Mouse (Mus musculus) kidney, adult 2 months (tissue): ENCODE data around the gene Atg7. TPM values are rescaled to one million over a fixed set of nuclear protein-coding genes. Genes with fewer than 3 reads are reported as not detected.
"Not testable (repeated sequence)": the region's sequence is repeated elsewhere in the genome, so short reads cannot be mapped to it uniquely, and the experiment has no call there.

Source experiments
- DNase-seq: peaks from one replicate; pipeline ENCODE4 v3.0.0; 2021
- H3K27ac ChIP-seq: fragments of 200-500 bp; 2 replicates; pipeline ENCODE4 v1.5.1; 2012; ENCODE audit warnings: low read depth, low read length, control low read depth, inconsistent platforms; ENCODE audit not compliant: insufficient read depth
- H3K27me3 ChIP-seq: fragments of 200-500 bp; replicated peaks from 2 replicates; pipeline ENCODE4 v1.6.1; 2012; ENCODE audit warnings: mild to moderate bottlenecking, moderate library complexity, low read length, inconsistent platforms; ENCODE audit not compliant: control insufficient read depth, insufficient read depth
- H3K36me3 ChIP-seq: fragments of 200-500 bp; 2 replicates; pipeline ENCODE4 v1.6.1; 2012; ENCODE audit warnings: mild to moderate bottlenecking, moderate library complexity, low read length, inconsistent platforms; ENCODE audit not compliant: control insufficient read depth, insufficient read depth
- H3K4me1 ChIP-seq: fragments of 200-500 bp; 2 replicates; pipeline ENCODE4 v1.6.1; 2011; ENCODE audit warnings: low read length; ENCODE audit not compliant: control insufficient read depth, insufficient read depth
- H3K4me3 ChIP-seq: fragments of 200-500 bp; 2 replicates; pipeline ENCODE4 v1.5.1; 2011; ENCODE audit warnings: mild to moderate bottlenecking, low read depth, low read length, control low read depth; ENCODE audit not compliant: insufficient read depth
- CTCF ChIP-seq: fragments of 200-500 bp; conservative IDR thresholded peaks from 2 replicates; pipeline ENCODE4 v1.5.1; 2011; ENCODE audit warnings: low read depth, mild to moderate bottlenecking, control low read depth, low read length, moderate library complexity, mixed read lengths; ENCODE audit not compliant: insufficient read depth, insufficient read length
- POLR2A ChIP-seq: fragments of 200-500 bp; IDR thresholded peaks from one replicate; pipeline ENCODE4 v1.6.1; 2011; ENCODE audit warnings: low read depth, low read length, control low read depth
- WGBS: fragments of 180-500 bp; shearing (Covaris S2); methylation state at CpG from one replicate; pipeline ENCODE4 v1.1.7; 2018; 5-methylcytosine and 5-hydroxymethylcytosine counted together
- polyA plus RNA-seq: library from polyadenylated mRNA; depleted of rRNA; stranded (reverse); fragments of >200 nt; gene quantifications from 2 replicates; pipeline ENCODE4 v1.2.3, GENCODE M21; 2012; rRNA removed

The Atg7 gene
- polyA plus RNA-seq: 20.1 and 20.6 TPM in 2 replicates

DNA sequence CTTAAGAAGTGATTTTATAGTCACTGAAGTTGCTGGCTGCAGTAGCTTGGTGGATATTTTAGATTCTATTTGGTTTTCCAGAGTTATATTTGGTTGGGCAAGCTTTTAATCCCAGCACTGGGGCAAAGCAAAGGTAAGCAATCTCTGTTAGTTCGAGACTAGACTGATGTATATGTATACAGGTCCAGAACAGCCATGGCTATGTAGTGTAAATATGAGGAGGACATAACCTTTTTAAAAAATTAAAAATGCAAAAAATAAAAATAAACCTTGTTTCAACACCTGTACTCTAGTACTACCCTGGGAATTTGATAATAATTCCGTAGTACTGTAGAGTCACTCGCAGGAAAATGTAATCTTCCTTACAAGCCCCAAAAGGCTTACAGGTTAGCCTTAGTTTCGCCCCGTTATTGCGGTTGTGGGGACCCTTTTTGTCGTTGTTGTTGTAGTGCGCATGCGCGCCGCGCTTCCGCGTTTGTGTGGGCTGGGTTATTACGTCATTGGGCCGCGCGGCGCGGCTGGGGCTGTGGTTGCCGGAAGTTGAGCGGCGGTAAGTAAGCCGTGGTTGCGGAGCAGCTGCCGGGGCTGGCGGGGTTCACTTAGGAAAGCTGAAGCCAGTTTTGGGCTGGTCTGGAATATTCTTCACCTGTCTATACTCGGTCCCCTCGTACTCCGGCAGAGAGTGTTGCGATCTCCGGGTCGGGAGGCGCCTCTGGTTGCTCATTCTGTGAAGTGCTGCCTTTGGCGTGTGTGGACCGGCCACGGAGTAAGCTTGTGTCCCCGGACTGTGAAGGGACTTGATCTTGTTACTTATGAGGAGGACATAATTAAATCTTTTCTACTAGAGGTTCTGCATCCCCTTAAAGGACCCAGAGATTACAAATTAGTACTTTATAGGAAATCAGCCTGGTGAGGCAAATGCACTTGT is at the start of gene Atg7:
Gene Atg7, plus strand, starts transcription at position 497 of the 928 bp plus-strand sequence.
- 0 out of 2 replicates have a peak within 1 kb of the TSS, but pooled peaks have one; percentile 25 for H3K27ac ChIP-seq
- under 1% methylated on average over 38 of the region's 38 CpGs for whole genome bisulfite sequencing
- TF ChIP-seq POLR2A (peak; percentile 31), CTCF (no peak)
- peak within 1 kb of the TSS; percentile 82 for H3K4me3 ChIP-seq
- no peaks in the 10 kb centered on the region; the same call in 1 of the 2 replicates for H3K4me1 ChIP-seq
- no peaks in the 10 kb centered on the region for H3K36me3 ChIP-seq
- peak; percentile 96 for DNase-seq
- H3K27me3 ChIP-seq: no peaks in the 10 kb centered on the region

- 7% methylated on average over 7 of the region's 17 CpGs for WGBS
- H3K27me3 ChIP-seq, H3K4me1 ChIP-seq, H3K4me3 ChIP-seq, H3K36me3 ChIP-seq, H3K27ac ChIP-seq: not testable (repeated sequence)
- peak; percentile 39 for DNase-seq
Observed at GRCm38 (mm10) chr6:114614076-114614475, 28.8 kb upstream of the Atg7 start.

- WGBS: no CpG with 5 or more reads among the region's 14 CpGs
Observed at GRCm38 (mm10) chr6:114633886-114634285, 9.0 kb upstream of the Atg7 start.

DNA sequence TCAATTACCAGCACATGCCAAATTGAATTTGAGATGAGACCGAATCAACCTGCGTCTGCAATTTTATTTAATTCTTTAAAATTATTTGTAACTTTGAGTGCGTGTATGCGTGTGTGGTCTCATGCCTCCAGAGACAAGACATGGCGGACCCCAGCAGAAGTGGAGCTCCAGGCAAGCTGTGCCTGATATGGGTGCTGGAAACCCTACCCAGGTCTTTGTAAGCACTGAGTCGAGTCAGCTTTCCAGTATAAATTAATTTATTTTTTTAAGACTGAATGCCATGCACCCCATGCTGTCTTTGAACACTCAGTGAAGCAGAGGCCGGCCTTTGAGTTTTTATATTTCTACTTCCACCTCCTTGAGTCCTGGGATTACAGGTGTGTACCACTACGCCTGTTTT is 819 bp downstream of the Atg7 start:
- WGBS: 44% methylated on average over 8 of the region's 8 CpGs
- no peak overlapping the region for H3K27ac ChIP-seq

More at GRCm38 (mm10) chr6:114633886-114634285, 9.0 kb upstream of the Atg7 start:
- not testable (repeated sequence) for H3K4me1 ChIP-seq, H3K36me3 ChIP-seq, H3K27me3 ChIP-seq, DNase-seq, H3K4me3 ChIP-seq, H3K27ac ChIP-seq

GRCm38 (mm10) chr6:114644531-114644930 is 1.6 kb downstream of the Atg7 start:
- H3K27me3 ChIP-seq: no peaks in the 10 kb centered on the region
- H3K4me1 ChIP-seq: no peaks in the 10 kb centered on the region; the same call in 1 of the 2 replicates
- no peak for DNase-seq
- H3K27ac ChIP-seq: no peak overlapping the region
- 68% methylated on average over 1 of the region's 1 CpGs for WGBS
- TF ChIP-seq CTCF (no peak), POLR2A (no peak)
- no peak overlapping the region for H3K4me3 ChIP-seq
- no peaks in the 10 kb centered on the region for H3K36me3 ChIP-seq

More for the DNA sequence above, 819 bp downstream of the Atg7 start:
- Histone ChIP-seq H3K36me3 (no peaks in the 10 kb centered on the region), H3K4me1 (no peaks in the 10 kb centered on the region; the same call in 1 of the 2 replicates), H3K4me3 (peak overlapping the region; percentile 82), H3K27me3 (no peaks in the 10 kb centered on the region)
- TF ChIP-seq POLR2A (no peak), CTCF (no peak)
- no peak for DNase-seq

- no peak for TF ChIP-seq POLR2A
- TF ChIP-seq CTCF: no peak
- Histone ChIP-seq H3K27ac (no peak overlapping the region), H3K36me3 (no peaks in the 10 kb centered on the region), H3K4me3 (no peak overlapping the region), H3K27me3 (no peaks in the 10 kb centered on the region), H3K4me1 (no peaks in the 10 kb centered on the region; the same call in 1 of the 2 replicates)
- no peak for DNase-seq
- 85% methylated on average over 1 of the region's 1 CpGs for WGBS
Observed at GRCm38 (mm10) chr6:114646201-114646600, 3.3 kb downstream of the Atg7 start.

DNA sequence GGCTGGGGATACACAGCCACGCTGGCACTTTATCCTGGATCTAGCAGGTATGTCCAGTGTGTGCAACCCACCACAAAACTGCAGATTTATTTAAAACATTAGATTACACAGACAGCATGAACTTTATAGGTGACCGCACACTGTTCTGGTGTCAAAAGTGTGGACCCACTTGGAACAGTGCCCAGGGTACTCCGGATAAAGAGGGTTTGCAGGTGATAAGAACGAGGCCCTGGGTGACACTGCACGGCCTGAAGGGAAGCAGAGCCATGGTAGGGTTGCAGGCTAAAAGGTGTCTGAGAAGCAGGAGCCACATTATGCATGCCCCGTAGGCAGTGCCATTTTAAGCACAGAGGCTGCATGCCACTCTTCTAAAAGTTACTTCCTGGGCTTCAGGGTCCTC is 4.1 kb downstream of the Atg7 start:
- WGBS: 79% methylated on average over 6 of the region's 6 CpGs
- no peak overlapping the region for H3K27ac ChIP-seq
- H3K4me1 ChIP-seq: no peaks in the 10 kb centered on the region; the same call in 1 of the 2 replicates
- no peak for TF ChIP-seq CTCF
- TF ChIP-seq POLR2A: no peak
- no peak for DNase-seq
- H3K36me3 ChIP-seq: no peaks in the 10 kb centered on the region
- no peaks in the 10 kb centered on the region for H3K27me3 ChIP-seq
- H3K4me3 ChIP-seq: no peak overlapping the region
